Mouse (Mus musculus): ENCODE measurements around the gene Man1c1. TPM values are rescaled to one million over a fixed set of nuclear protein-coding genes. Genes with fewer than 3 reads are reported as not detected.

Gene Man1c1
- polyA plus RNA-seq, 1 experiment from 2014 or later, result 2.6 TPM

DNA sequence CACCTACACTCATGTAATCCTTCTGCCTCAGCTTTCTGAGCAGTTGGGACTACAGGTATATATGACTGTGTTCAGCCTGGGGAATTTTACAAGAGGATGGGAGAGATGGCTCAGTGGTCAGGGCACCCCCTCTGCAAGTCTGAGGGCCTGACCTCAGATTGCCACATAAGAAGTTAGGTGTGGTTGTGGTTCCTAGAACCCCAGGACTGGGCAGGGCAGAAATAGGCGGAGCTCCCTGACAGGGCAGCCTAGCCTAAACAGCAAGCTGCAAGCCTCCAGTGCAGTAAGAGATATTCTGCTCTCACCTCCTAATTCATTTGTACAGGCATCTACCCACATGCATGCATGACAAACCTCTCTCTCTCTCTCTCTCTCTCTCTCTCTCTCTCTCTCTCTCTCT, 117.5 kb downstream of the Man1c1 start:
- Histone ChIP-seq H3K4me1 (ENCODE audit: control insufficient read depth, insufficient read depth, low read length) (no peaks in the 10 kb centered on the region), H3K9ac (ENCODE audit: low read length) (no peak overlapping the region)

GRCm38 (mm10) chr4:134586126-134586525, 118.0 kb downstream of the Man1c1 start:
- DNase-seq (ENCODE audit: low spot score), result no peak
- Histone ChIP-seq H3K9ac (ENCODE audit: low read length) (no peak overlapping the region), H3K27ac (replicated peaks; ENCODE audit: low read depth, low read length) (no peak overlapping the region), H3K27me3 (ENCODE audit: control insufficient read depth, insufficient read depth, low read length) (no peaks in the 10 kb centered on the region), H3K36me3 (ENCODE audit: control insufficient read depth, insufficient read depth, low read length) (no peaks in the 10 kb centered on the region), H3K9me3 (ENCODE audit: control insufficient read depth, low read length) (no peaks in the 10 kb centered on the region), H3K4me2 (ENCODE audit: low read depth, severe bottlenecking) (no peak overlapping the region), H3K4me1 (ENCODE audit: control insufficient read depth, insufficient read depth, low read length) (no peaks in the 10 kb centered on the region), H3K4me3 (ENCODE audit: low read depth, low read length) (no peak overlapping the region)
- 84% methylated on average over 7 of the region's 7 CpGs for WGBS
- ATAC-seq (ENCODE audit: insufficient number of reproducible peaks, low FRiP score, low TSS enrichment, low read depth), result no peak

More for the DNA sequence above, 117.5 kb downstream of the Man1c1 start:
- ATAC-seq (ENCODE audit: insufficient number of reproducible peaks, low FRiP score, low TSS enrichment, low read depth) (no peak), DNase-seq (ENCODE audit: low spot score) (no peak)
- Histone ChIP-seq H3K27ac (replicated peaks; ENCODE audit: low read depth, low read length) (no peak overlapping the region), H3K4me3 (ENCODE audit: low read depth, low read length) (no peak overlapping the region), H3K4me2 (ENCODE audit: low read depth, severe bottlenecking) (no peak overlapping the region), H3K9me3 (ENCODE audit: control insufficient read depth, low read length) (no peaks in the 10 kb centered on the region), H3K27me3 (ENCODE audit: control insufficient read depth, insufficient read depth, low read length) (no peaks in the 10 kb centered on the region), H3K36me3 (ENCODE audit: control insufficient read depth, insufficient read depth, low read length) (no peaks in the 10 kb centered on the region)
- 73% methylated on average over 1 of the region's 1 CpGs for WGBS

- H3K36me3 ChIP-seq (ENCODE audit: control insufficient read depth, insufficient read depth, low read length), result no peaks in the 10 kb centered on the region
- H3K4me1 ChIP-seq (ENCODE audit: control insufficient read depth, insufficient read depth, low read length), result peaks cover 13% of the 10 kb centered on the region
- no peaks in the 10 kb centered on the region for H3K27me3 ChIP-seq (ENCODE audit: control insufficient read depth, insufficient read depth, low read length)
- H3K4me3 ChIP-seq (ENCODE audit: low read depth, low read length), result no peak overlapping the region
- no peak for ATAC-seq (ENCODE audit: insufficient number of reproducible peaks, low FRiP score, low TSS enrichment, low read depth)
- H3K27ac ChIP-seq (replicated peaks; ENCODE audit: low read depth, low read length), result no peak overlapping the region
- DNase-seq (ENCODE audit: low spot score), result peak; percentile 40
- H3K9ac ChIP-seq (ENCODE audit: low read length), result no peak overlapping the region
- no peak overlapping the region for H3K4me2 ChIP-seq (ENCODE audit: low read depth, severe bottlenecking)
- H3K9me3 ChIP-seq (ENCODE audit: control insufficient read depth, low read length), result no peaks in the 10 kb centered on the region
- 69% methylated on average over 3 of the region's 3 CpGs for WGBS
Measured at GRCm38 (mm10) chr4:134583513-134583912, 120.6 kb downstream of the Man1c1 start.

GRCm38 (mm10) chr4:134581365-134581764, 122.7 kb downstream of the Man1c1 start:
- Histone ChIP-seq H3K4me2 (ENCODE audit: low read depth, severe bottlenecking) (no peak overlapping the region), H3K9ac (ENCODE audit: low read length) (no peak overlapping the region), H3K4me1 (ENCODE audit: control insufficient read depth, insufficient read depth, low read length) (peaks cover 14% of the 10 kb centered on the region), H3K36me3 (ENCODE audit: control insufficient read depth, insufficient read depth, low read length) (no peaks in the 10 kb centered on the region), H3K4me3 (ENCODE audit: low read depth, low read length) (no peak overlapping the region), H3K27ac (replicated peaks; ENCODE audit: low read depth, low read length) (no peak overlapping the region), H3K27me3 (ENCODE audit: control insufficient read depth, insufficient read depth, low read length) (no peaks in the 10 kb centered on the region), H3K9me3 (ENCODE audit: control insufficient read depth, low read length) (no peaks in the 10 kb centered on the region)
- no peak for DNase-seq (ENCODE audit: low spot score)
- ATAC-seq (ENCODE audit: insufficient number of reproducible peaks, low FRiP score, low TSS enrichment, low read depth), result no peak
- 66% methylated on average over 8 of the region's 8 CpGs for WGBS

GRCm38 (mm10) chr4:134580351-134581148, 123.5 kb downstream of the Man1c1 start:
- DNase-seq (ENCODE audit: low spot score), result no peak
- H3K4me2 ChIP-seq (ENCODE audit: low read depth, severe bottlenecking), result no peak overlapping the region

DNA sequence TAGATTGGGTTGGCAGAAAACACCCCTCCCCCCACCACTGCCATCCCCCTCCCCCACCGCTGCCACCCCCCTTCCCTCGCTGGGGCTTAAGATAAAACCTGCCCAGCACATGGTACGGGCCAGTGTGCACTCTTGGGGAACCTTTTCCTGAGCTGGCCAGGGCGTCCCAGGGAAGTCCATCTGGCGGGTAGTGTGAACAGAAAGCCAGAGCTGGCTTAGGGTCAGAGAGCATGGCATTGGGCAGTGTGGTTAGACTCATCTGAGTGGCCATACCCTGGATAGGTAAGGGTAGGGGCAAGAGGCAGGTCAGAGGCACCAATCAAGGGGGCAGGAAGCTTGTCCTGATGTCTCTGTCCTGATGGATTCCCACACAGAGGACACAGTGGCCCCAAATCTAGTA, 124.5 kb downstream of the Man1c1 start:
- Histone ChIP-seq H3K9ac (ENCODE audit: low read length) (no peak overlapping the region), H3K27me3 (ENCODE audit: control insufficient read depth, insufficient read depth, low read length) (no peaks in the 10 kb centered on the region), H3K9me3 (ENCODE audit: control insufficient read depth, low read length) (no peaks in the 10 kb centered on the region), H3K36me3 (ENCODE audit: control insufficient read depth, insufficient read depth, low read length) (no peaks in the 10 kb centered on the region), H3K4me2 (ENCODE audit: low read depth, severe bottlenecking) (peak overlapping the region; percentile 30; the same call in 1 of the 2 replicates), H3K4me1 (ENCODE audit: control insufficient read depth, insufficient read depth, low read length) (peaks cover 14% of the 10 kb centered on the region), H3K4me3 (ENCODE audit: low read depth, low read length) (no peak overlapping the region), H3K27ac (replicated peaks; ENCODE audit: low read depth, low read length) (no peak overlapping the region)
- DNase-seq (ENCODE audit: low spot score) (no peak), ATAC-seq (ENCODE audit: insufficient number of reproducible peaks, low FRiP score, low TSS enrichment, low read depth) (no peak)
- WGBS, result 20% methylated on average over 5 of the region's 5 CpGs

More at GRCm38 (mm10) chr4:134580351-134581148, 123.5 kb downstream of the Man1c1 start:
- no peak for ATAC-seq (ENCODE audit: insufficient number of reproducible peaks, low FRiP score, low TSS enrichment, low read depth)
- Histone ChIP-seq H3K36me3 (ENCODE audit: control insufficient read depth, insufficient read depth, low read length) (no peaks in the 10 kb centered on the region), H3K4me3 (ENCODE audit: low read depth, low read length) (no peak overlapping the region), H3K4me1 (ENCODE audit: control insufficient read depth, insufficient read depth, low read length) (peaks cover 14% of the 10 kb centered on the region), H3K27ac (replicated peaks; ENCODE audit: low read depth, low read length) (no peak overlapping the region), H3K9me3 (ENCODE audit: control insufficient read depth, low read length) (no peaks in the 10 kb centered on the region), H3K27me3 (ENCODE audit: control insufficient read depth, insufficient read depth, low read length) (no peaks in the 10 kb centered on the region), H3K9ac (ENCODE audit: low read length) (no peak overlapping the region)
- WGBS, result 73% methylated on average over 15 of the region's 15 CpGs

DNA sequence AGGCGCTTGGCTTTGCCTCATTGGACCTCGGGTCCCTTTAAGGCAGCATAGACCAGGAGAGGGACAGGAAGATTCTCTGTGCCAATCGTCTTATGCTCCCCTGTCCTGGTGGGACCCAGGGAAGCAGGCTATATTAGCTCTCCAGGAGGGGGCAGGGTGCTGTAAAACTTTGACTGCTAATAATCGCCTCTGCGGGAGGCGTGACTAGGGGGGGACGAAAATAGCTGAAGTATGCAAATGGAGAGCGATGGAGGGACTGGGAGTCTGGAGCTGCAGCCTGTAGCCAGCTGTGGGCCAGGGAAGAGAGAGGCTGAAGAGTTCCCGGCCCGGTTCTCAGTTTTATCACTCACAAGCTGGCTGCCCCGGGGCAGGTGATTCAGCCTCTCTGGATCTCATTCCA, 124.9 kb downstream of the Man1c1 start:
- peak; percentile 43 for DNase-seq (ENCODE audit: low spot score)
- H3K4me1 ChIP-seq (ENCODE audit: control insufficient read depth, insufficient read depth, low read length), result peaks cover 14% of the 10 kb centered on the region
- H3K27me3 ChIP-seq (ENCODE audit: control insufficient read depth, insufficient read depth, low read length), result no peaks in the 10 kb centered on the region
- WGBS, result 3% methylated on average over 11 of the region's 11 CpGs
- H3K4me2 ChIP-seq (ENCODE audit: low read depth, severe bottlenecking), result peak overlapping the region; percentile 30; the same call in 1 of the 2 replicates
- no peak overlapping the region for H3K27ac ChIP-seq (replicated peaks; ENCODE audit: low read depth, low read length)
- H3K36me3 ChIP-seq (ENCODE audit: control insufficient read depth, insufficient read depth, low read length), result no peaks in the 10 kb centered on the region
- no peak overlapping the region for H3K9ac ChIP-seq (ENCODE audit: low read length)
- H3K9me3 ChIP-seq (ENCODE audit: control insufficient read depth, low read length), result no peaks in the 10 kb centered on the region
- ATAC-seq (ENCODE audit: insufficient number of reproducible peaks, low FRiP score, low TSS enrichment, low read depth), result no peak
- H3K4me3 ChIP-seq (ENCODE audit: low read depth, low read length), result no peak overlapping the region

- Histone ChIP-seq H3K36me3 (ENCODE audit: control insufficient read depth, insufficient read depth, low read length) (no peaks in the 10 kb centered on the region), H3K9ac (ENCODE audit: low read length) (no peak overlapping the region), H3K9me3 (ENCODE audit: control insufficient read depth, low read length) (no peaks in the 10 kb centered on the region), H3K4me2 (ENCODE audit: low read depth, severe bottlenecking) (no peak overlapping the region), H3K27me3 (ENCODE audit: control insufficient read depth, insufficient read depth, low read length) (no peaks in the 10 kb centered on the region), H3K4me3 (ENCODE audit: low read depth, low read length) (no peak overlapping the region), H3K27ac (replicated peaks; ENCODE audit: low read depth, low read length) (no peak overlapping the region), H3K4me1 (ENCODE audit: control insufficient read depth, insufficient read depth, low read length) (peaks cover 14% of the 10 kb centered on the region)
- no peak for ATAC-seq (ENCODE audit: insufficient number of reproducible peaks, low FRiP score, low TSS enrichment, low read depth)
- DNase-seq (ENCODE audit: low spot score), result no peak
- 72% methylated on average over 5 of the region's 5 CpGs for WGBS
Measured at GRCm38 (mm10) chr4:134578407-134578806, 125.7 kb downstream of the Man1c1 start.

All from limb, embryonic 11.5 days (tissue).